Mouse (Mus musculus) C3H10T1/2 (cell line): ENCODE data around the gene Cdip1. TPM values are rescaled to one million over a fixed set of nuclear protein-coding genes. Genes with fewer than 3 reads are reported as not detected.

Experiments used
- polyA plus RNA-seq, 2 experiments: library from polyadenylated mRNA; unstranded; fragments of >200 nt; fragmentation: generic; extraction: Trizol; gene quantifications; one replicate each; pipeline ENCODE4 v1.2.1; 2012; ENCODE audit warnings: missing spikeins in 2 of 2

Cdip1 gene
- polyA plus RNA-seq, result 10 to 100 TPM; 10.3 to 27.1 TPM

GRCm38 (mm10) chr16:4789810-4790559 lies at the start of gene Cdip1:
TSS of gene Cdip1 (minus strand) at chr16:4790292.

GRCm38 (mm10) chr16:4835191-4835590 lies 45.1 kb upstream of the Cdip1 start, which contains the start of gene 4930562C15Rik:
TSS of gene 4930562C15Rik (plus strand) at chr16:4835416.

GRCm38 (mm10) chr16:4725780-4726527 lies 64.1 kb downstream of the Cdip1 start, which contains the start of gene Hmox2:
TSS of gene Hmox2 (plus strand) at chr16:4726361.

GRCm38 (mm10) chr16:4718753-4719518 lies 71.2 kb downstream of the Cdip1 start, which contains the start of gene Nmral1:
TSS of gene Nmral1 (minus strand) at chr16:4719356.

Other genes starting within 250 kb of the Cdip1 start
- 1 to 10 TPM in 1 of 2 experiments, under 1 TPM in 1; 0.15 to 2.3 TPM for gene Srl, start 248.5 kb downstream of the Cdip1 start, polyA plus RNA-seq
- 1 to 10 TPM; 5.2 to 6.2 TPM for gene Tfap4, start 230.4 kb downstream of the Cdip1 start, polyA plus RNA-seq
- gene Glis2, start 195.6 kb downstream of the Cdip1 start, polyA plus RNA-seq, result 10 to 100 TPM; 14.0 to 57.8 TPM
- 10 to 100 TPM; 54.9 to 95.1 TPM for gene Pam16, start 165.3 kb downstream of the Cdip1 start, polyA plus RNA-seq
- gene Vasn, start 150.4 kb downstream of the Cdip1 start, polyA plus RNA-seq, result 100 to 1,000 TPM in 1 of 2 experiments, 10 to 100 TPM in 1; 20.8 to 159 TPM
- 10 to 100 TPM in 1 of 2 experiments, 1 to 10 TPM in 1; 5.6 to 20.4 TPM for gene Dnaja3, start 150.3 kb downstream of the Cdip1 start, polyA plus RNA-seq
- gene Coro7, start 110.5 kb downstream of the Cdip1 start, polyA plus RNA-seq, result 10 to 100 TPM in 1 of 2 experiments, 1 to 10 TPM in 1; 5.2 to 12.2 TPM
- 10 to 100 TPM; 43.3 to 45.4 TPM for gene Nmral1, start 70.9 kb downstream of the Cdip1 start, polyA plus RNA-seq
- gene Hmox2, start 63.9 kb downstream of the Cdip1 start, polyA plus RNA-seq, result 10 to 100 TPM; 49.6 to 70.0 TPM
- under 1 TPM in 1 of 2 experiments, not detected in 1; 0.33 TPM for gene 4930562C15Rik, start 45.1 kb upstream of the Cdip1 start, polyA plus RNA-seq
- 10 to 100 TPM; 44.1 to 52.2 TPM for gene Ubald1, start 90.0 kb upstream of the Cdip1 start, polyA plus RNA-seq
- gene Mgrn1, start 96.0 kb upstream of the Cdip1 start, polyA plus RNA-seq, result 10 to 100 TPM; 23.3 to 82.4 TPM
- 10 to 100 TPM; 61.2 to 88.2 TPM for gene Nudt16l1, start 148.5 kb upstream of the Cdip1 start, polyA plus RNA-seq
- 10 to 100 TPM; 14.6 to 57.4 TPM for gene Anks3, start 173.9 kb upstream of the Cdip1 start, polyA plus RNA-seq
- under 1 TPM; 0.02 to 0.38 TPM for gene Sept12, start 207.6 kb upstream of the Cdip1 start, polyA plus RNA-seq
- not detected for gene Smim22, start 217.0 kb upstream of the Cdip1 start, polyA plus RNA-seq
- gene Rogdi, start 223.3 kb upstream of the Cdip1 start, polyA plus RNA-seq, result 10 to 100 TPM; 26.6 to 33.8 TPM